Mouse (Mus musculus): ENCODE data around the gene Ugt1a10. TPM values are rescaled to one million over a fixed set of nuclear protein-coding genes. Genes with fewer than 3 reads are reported as not detected.
"Not testable (repeated sequence)": the region's sequence is repeated elsewhere in the genome, so short reads cannot be mapped to it uniquely, and the experiment has no call there.

Ugt1a10 gene
- polyA plus RNA-seq, 1 experiment: not detected

GRCm38 (mm10) chr1:88158430-88158829, 103.2 kb downstream of the Ugt1a10 start:
- H3K4me1 ChIP-seq (ENCODE audit: control insufficient read depth): no peaks in the 10 kb centered on the region
- no peaks in the 10 kb centered on the region for H3K36me3 ChIP-seq (ENCODE audit: control insufficient read depth)
- H3K9me3 ChIP-seq (ENCODE audit: control insufficient read depth, low read length): no peaks in the 10 kb centered on the region
- TF ChIP-seq GATA1 (IDR thresholded peaks at IDR 0.05; ENCODE audit: low read length) (no peak), TAL1 (IDR thresholded peaks at IDR 0.05; ENCODE audit: low read length) (no peak)
- no peaks in the 10 kb centered on the region for H3K27me3 ChIP-seq (ENCODE audit: control insufficient read depth)
- no peak overlapping the region for H3K4me3 ChIP-seq (replicated peaks)

- no peak within 1 kb of the TSS for H3K4me3 ChIP-seq (replicated peaks)
Measured at GRCm38 (mm10) chr1:88165711-88166110, 110.5 kb downstream of the Ugt1a10 start, which contains the start of gene Ugt1a5. Ugt1a5 (plus strand) TSS chr1:88166012.

GRCm38 (mm10) chr1:88172190-88172589, 117.0 kb downstream of the Ugt1a10 start:
- H3K27me3 ChIP-seq (ENCODE audit: control insufficient read depth); H3K36me3 ChIP-seq (ENCODE audit: control insufficient read depth); H3K4me1 ChIP-seq (ENCODE audit: control insufficient read depth); H3K4me3 ChIP-seq (replicated peaks): not testable (repeated sequence)
- peaks cover 15% of the 10 kb centered on the region for H3K9me3 ChIP-seq (ENCODE audit: control insufficient read depth, low read length)

More at GRCm38 (mm10) chr1:88165711-88166110, 110.5 kb downstream of the Ugt1a10 start, which contains the start of gene Ugt1a5:
- Histone ChIP-seq H3K27me3 (ENCODE audit: control insufficient read depth) (no peaks in the 10 kb centered on the region), H3K4me1 (ENCODE audit: control insufficient read depth) (no peaks in the 10 kb centered on the region), H3K9me3 (ENCODE audit: control insufficient read depth, low read length) (no peaks in the 10 kb centered on the region), H3K36me3 (ENCODE audit: control insufficient read depth) (no peaks in the 10 kb centered on the region)
- TF ChIP-seq TAL1 (IDR thresholded peaks at IDR 0.05; ENCODE audit: low read length): no peak
- no peak for TF ChIP-seq GATA1 (IDR thresholded peaks at IDR 0.05; ENCODE audit: low read length)

- Histone ChIP-seq H3K9me3 (ENCODE audit: control insufficient read depth, low read length) (peaks cover 22% of the 10 kb centered on the region), H3K4me3 (replicated peaks) (no peak overlapping the region), H3K4me1 (ENCODE audit: control insufficient read depth) (no peaks in the 10 kb centered on the region), H3K36me3 (ENCODE audit: control insufficient read depth) (no peaks in the 10 kb centered on the region; the same call in 1 of the 2 replicates), H3K27me3 (ENCODE audit: control insufficient read depth) (no peaks in the 10 kb centered on the region)
- TF ChIP-seq GATA1 (IDR thresholded peaks at IDR 0.05; ENCODE audit: low read length) (no peak), TAL1 (IDR thresholded peaks at IDR 0.05; ENCODE audit: low read length) (no peak)
Measured at GRCm38 (mm10) chr1:88179657-88180056, 124.5 kb downstream of the Ugt1a10 start.

GRCm38 (mm10) chr1:88186325-88186935, 131.2 kb downstream of the Ugt1a10 start:
- peaks cover 2% of the 10 kb centered on the region; the same call in 1 of the 2 replicates for H3K27me3 ChIP-seq (ENCODE audit: control insufficient read depth)
- no peaks in the 10 kb centered on the region for H3K9me3 ChIP-seq (ENCODE audit: control insufficient read depth, low read length)
- H3K36me3 ChIP-seq (ENCODE audit: control insufficient read depth): no peaks in the 10 kb centered on the region
- no peak for TF ChIP-seq TAL1 (IDR thresholded peaks at IDR 0.05; ENCODE audit: low read length)
- TF ChIP-seq GATA1 (IDR thresholded peaks at IDR 0.05; ENCODE audit: low read length): no peak
- no peak overlapping the region for H3K4me3 ChIP-seq (replicated peaks)
- no peaks in the 10 kb centered on the region for H3K4me1 ChIP-seq (ENCODE audit: control insufficient read depth)

GRCm38 (mm10) chr1:88192136-88192535, 136.9 kb downstream of the Ugt1a10 start:
- H3K4me1 ChIP-seq (ENCODE audit: control insufficient read depth): no peaks in the 10 kb centered on the region
- no peaks in the 10 kb centered on the region for H3K36me3 ChIP-seq (ENCODE audit: control insufficient read depth)
- no peaks in the 10 kb centered on the region for H3K9me3 ChIP-seq (ENCODE audit: control insufficient read depth, low read length)
- H3K4me3 ChIP-seq (replicated peaks): no peak overlapping the region
- peaks cover 8% of the 10 kb centered on the region for H3K27me3 ChIP-seq (ENCODE audit: control insufficient read depth)
- TF ChIP-seq TAL1 (IDR thresholded peaks at IDR 0.05; ENCODE audit: low read length) (no peak), GATA1 (IDR thresholded peaks at IDR 0.05; ENCODE audit: low read length) (no peak)

GRCm38 (mm10) chr1:88195687-88196086, 140.5 kb downstream of the Ugt1a10 start:
- TF ChIP-seq TAL1 (IDR thresholded peaks at IDR 0.05; ENCODE audit: low read length) (no peak), GATA1 (IDR thresholded peaks at IDR 0.05; ENCODE audit: low read length) (no peak)
- Histone ChIP-seq H3K36me3 (ENCODE audit: control insufficient read depth) (no peaks in the 10 kb centered on the region), H3K27me3 (ENCODE audit: control insufficient read depth) (peaks cover 21% of the 10 kb centered on the region), H3K4me1 (ENCODE audit: control insufficient read depth) (no peaks in the 10 kb centered on the region), H3K4me3 (replicated peaks) (no peak overlapping the region), H3K9me3 (ENCODE audit: control insufficient read depth, low read length) (no peaks in the 10 kb centered on the region)

- TF ChIP-seq GATA1 (IDR thresholded peaks at IDR 0.05; ENCODE audit: low read length) (no peak), TAL1 (IDR thresholded peaks at IDR 0.05; ENCODE audit: low read length) (no peak)
- H3K4me1 ChIP-seq (ENCODE audit: control insufficient read depth): no peaks in the 10 kb centered on the region
- no peaks in the 10 kb centered on the region for H3K9me3 ChIP-seq (ENCODE audit: control insufficient read depth, low read length)
- peaks cover 19% of the 10 kb centered on the region for H3K27me3 ChIP-seq (ENCODE audit: control insufficient read depth)
- peaks cover 1% of the 10 kb centered on the region; the same call in 1 of the 2 replicates for H3K36me3 ChIP-seq (ENCODE audit: control insufficient read depth)
- no peak overlapping the region for H3K4me3 ChIP-seq (replicated peaks)
Measured at GRCm38 (mm10) chr1:88197443-88197842, 142.3 kb downstream of the Ugt1a10 start.

GRCm38 (mm10) chr1:88199996-88200395, 144.8 kb downstream of the Ugt1a10 start:
- H3K4me1 ChIP-seq (ENCODE audit: control insufficient read depth): peaks cover 15% of the 10 kb centered on the region
- TF ChIP-seq TAL1 (IDR thresholded peaks at IDR 0.05; ENCODE audit: low read length) (no peak), GATA1 (IDR thresholded peaks at IDR 0.05; ENCODE audit: low read length) (no peak)
- H3K4me3 ChIP-seq (replicated peaks): no peak overlapping the region
- peaks cover 7% of the 10 kb centered on the region for H3K9me3 ChIP-seq (ENCODE audit: control insufficient read depth, low read length)
- H3K36me3 ChIP-seq (ENCODE audit: control insufficient read depth): peaks cover 24% of the 10 kb centered on the region
- peaks cover 13% of the 10 kb centered on the region for H3K27me3 ChIP-seq (ENCODE audit: control insufficient read depth)

GRCm38 (mm10) chr1:88200456-88200855, 145.3 kb downstream of the Ugt1a10 start, which contains the start of gene Ugt1a2:
Ugt1a2 (plus strand) TSS chr1:88200601.
- Histone ChIP-seq H3K9me3 (ENCODE audit: control insufficient read depth, low read length) (peaks cover 12% of the 10 kb centered on the region), H3K36me3 (ENCODE audit: control insufficient read depth) (peaks cover 27% of the 10 kb centered on the region), H3K27me3 (ENCODE audit: control insufficient read depth) (peaks cover 13% of the 10 kb centered on the region), H3K4me3 (replicated peaks) (no peak within 1 kb of the TSS), H3K4me1 (ENCODE audit: control insufficient read depth) (peaks cover 20% of the 10 kb centered on the region)
- TF ChIP-seq TAL1 (IDR thresholded peaks at IDR 0.05; ENCODE audit: low read length): no peak
- TF ChIP-seq GATA1 (IDR thresholded peaks at IDR 0.05; ENCODE audit: low read length): no peak

All from erythroblast, embryonic 14.5 days (primary cell).